Mouse (Mus musculus) kidney, adult 10 weeks (tissue): ENCODE measurements around the gene Hes1. TPM values are rescaled to one million over a fixed set of nuclear protein-coding genes. Genes with fewer than 3 reads are reported as not detected.

Experiments used
- polyA plus RNA-seq: library from polyadenylated mRNA; stranded (reverse); fragments of 350-450 nt; fragmentation: Illumina TruSeq; extraction: RNeasy Lipid Tissue Mini Kit (QIAGEN cat#74804); gene quantifications from one replicate; pipeline ENCODE4 v1.2.3, GENCODE M21; 2014; ENCODE audit warnings: low read depth, low replicate concordance

Hes1 gene
- 37.6 TPM for polyA plus RNA-seq

DNA sequence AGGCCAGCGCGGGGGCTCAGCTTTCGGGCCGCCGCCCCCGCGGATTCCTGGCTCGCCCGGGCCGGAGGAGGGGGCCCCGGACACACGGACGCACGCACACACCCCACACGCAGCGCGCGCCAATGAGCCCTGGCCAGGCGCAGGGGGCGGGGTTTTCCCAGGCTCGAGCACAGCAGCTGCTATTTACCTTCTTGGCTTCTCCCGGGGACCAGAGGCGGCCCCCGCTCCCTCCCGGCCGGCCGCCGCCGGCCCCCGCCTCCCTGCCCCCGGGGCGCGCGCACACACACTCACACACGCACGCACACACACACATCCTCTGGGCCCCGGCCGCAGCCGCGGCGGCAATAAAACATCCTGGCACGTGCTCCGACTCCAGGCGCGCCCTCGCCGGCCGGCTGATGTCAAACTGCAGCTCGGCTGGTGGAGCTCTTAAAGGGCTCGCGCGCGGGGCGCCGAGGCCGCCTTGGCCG, at the start of gene Hes1:
Gene Hes1 (plus strand): TSS at position 401 of the 470 bp plus-strand sequence.

Other genes starting within 250 kb of the Hes1 start
- not detected for gene Cpn2, start 203.1 kb downstream of the Hes1 start, polyA plus RNA-seq
- gene Lrrc15, start 218.9 kb downstream of the Hes1 start, polyA plus RNA-seq = not detected
- gene Gp5, start 246.4 kb downstream of the Hes1 start, polyA plus RNA-seq = not detected